Mouse (Mus musculus) central nervous system, embryonic 18 days (tissue): Measurements from ENCODE around the gene Etfrf1. TPM values are rescaled to one million over a fixed set of nuclear protein-coding genes. Genes with fewer than 3 reads are reported as not detected.

Experiments used
- polyA plus RNA-seq: library from polyadenylated mRNA; depleted of rRNA; stranded (reverse); fragments of >200 nt; gene quantifications from 2 replicates; pipeline ENCODE4 v1.2.3, GENCODE M21; 2012; rRNA removed

Gene Etfrf1
- polyA plus RNA-seq, result 15.7 and 16.0 TPM in 2 replicates

GRCm38 (mm10) chr6:145210816-145211338 lies at the start of gene Etfrf1, which contains the start of gene Casc1:
Gene Etfrf1 (plus strand): TSS chr6:145211134.
Gene Casc1 (minus strand): TSS chr6:145211005.

GRCm38 (mm10) chr6:145250185-145250791 lies 39.4 kb downstream of the Etfrf1 start, which contains the start of gene Kras:
Gene Kras (minus strand): TSS chr6:145250239.

Other genes starting within 250 kb of the Etfrf1 start
- gene Bcat1, start 134.9 kb upstream of the Etfrf1 start, polyA plus RNA-seq, result 17.6 and 19.5 TPM in 2 replicates
- gene Lrmp, start 95.5 kb upstream of the Etfrf1 start, polyA plus RNA-seq, result 0.83 and 1.2 TPM in 2 replicates
- 1.1 and 1.6 TPM in 2 replicates for gene Casc1, start 129 bp upstream of the Etfrf1 start, polyA plus RNA-seq
- 55.3 and 56.9 TPM in 2 replicates for gene Kras, start 39.1 kb downstream of the Etfrf1 start, polyA plus RNA-seq